Mouse (Mus musculus): ENCODE measurements around the gene Elf2. TPM values are rescaled to one million over a fixed set of nuclear protein-coding genes. Genes with fewer than 3 reads are reported as not detected.

Gene Elf2
- total RNA-seq, 2 experiments from 2014 or later = 48.5 to 51.8 TPM

GRCm38 (mm10) chr3:51270069-51270817 is 70.2 kb downstream of the Elf2 start:
- intact Hi-C loops (cut with DNase I) = no loop called here

GRCm38 (mm10) chr3:51268434-51268833 is 72.0 kb downstream of the Elf2 start:
- no peak overlapping the region for H3K27ac ChIP-seq
- DNase-seq (ENCODE audit: extremely low spot score in 1 of 2, low spot score in 2 of 2) = no peak
- no peak for TF ChIP-seq CTCF (IDR thresholded peaks at IDR 0.05)
- intact Hi-C loops (cut with DNase I) = no loop called here
- H3K4me3 ChIP-seq = no peak overlapping the region

More at GRCm38 (mm10) chr3:51270069-51270817, 70.2 kb downstream of the Elf2 start:
- Histone ChIP-seq H3K4me3 (no peak overlapping the region), H3K27ac (no peak overlapping the region)
- no peak for DNase-seq (ENCODE audit: extremely low spot score in 1 of 2, low spot score in 2 of 2)
- no peak for TF ChIP-seq CTCF (IDR thresholded peaks at IDR 0.05)

GRCm38 (mm10) chr3:51262942-51263341 is 77.5 kb downstream of the Elf2 start:
- TF ChIP-seq CTCF (IDR thresholded peaks at IDR 0.05) = no peak
- no peak for DNase-seq (ENCODE audit: extremely low spot score in 1 of 2, low spot score in 2 of 2)
- intact Hi-C loops (cut with DNase I) = no loop called here

DNA sequence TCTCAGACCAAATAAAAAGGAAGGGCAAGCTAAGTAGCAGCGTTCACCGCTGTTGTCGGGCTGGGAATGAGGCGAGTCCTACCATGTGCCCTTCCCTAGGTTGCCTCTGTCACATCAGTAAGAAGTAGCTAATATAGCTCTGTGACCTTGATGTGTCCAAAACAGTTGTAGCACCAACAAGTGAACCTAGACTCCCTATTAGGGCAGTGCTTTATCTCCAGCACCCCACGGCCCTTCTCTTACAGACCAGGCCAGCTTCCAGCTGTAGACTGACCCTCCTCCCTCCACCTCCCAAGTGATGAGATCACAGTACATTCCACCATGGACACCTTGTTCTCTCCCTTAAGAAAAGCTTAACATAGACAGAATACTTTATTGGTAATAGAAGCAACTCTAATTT is 82.4 kb downstream of the Elf2 start:
- intact Hi-C loops (cut with DNase I) = no loop called here
- Histone ChIP-seq H3K4me3 (no peak overlapping the region), H3K27ac (no peak overlapping the region)
- DNase-seq (ENCODE audit: extremely low spot score in 1 of 2, low spot score in 2 of 2) = no peak
- no peak for TF ChIP-seq CTCF (IDR thresholded peaks at IDR 0.05)

More at GRCm38 (mm10) chr3:51262942-51263341, 77.5 kb downstream of the Elf2 start:
- H3K27ac ChIP-seq = no peak overlapping the region
- no peak overlapping the region for H3K4me3 ChIP-seq

- intact Hi-C loops (cut with DNase I) = no loop called here
- DNase-seq (ENCODE audit: extremely low spot score in 1 of 2, low spot score in 2 of 2) = no peak
- Histone ChIP-seq H3K27ac (no peak overlapping the region), H3K4me3 (no peak overlapping the region)
- TF ChIP-seq CTCF (IDR thresholded peaks at IDR 0.05) = no peak
Measured at GRCm38 (mm10) chr3:51256450-51256849, 84.0 kb downstream of the Elf2 start.

DNA sequence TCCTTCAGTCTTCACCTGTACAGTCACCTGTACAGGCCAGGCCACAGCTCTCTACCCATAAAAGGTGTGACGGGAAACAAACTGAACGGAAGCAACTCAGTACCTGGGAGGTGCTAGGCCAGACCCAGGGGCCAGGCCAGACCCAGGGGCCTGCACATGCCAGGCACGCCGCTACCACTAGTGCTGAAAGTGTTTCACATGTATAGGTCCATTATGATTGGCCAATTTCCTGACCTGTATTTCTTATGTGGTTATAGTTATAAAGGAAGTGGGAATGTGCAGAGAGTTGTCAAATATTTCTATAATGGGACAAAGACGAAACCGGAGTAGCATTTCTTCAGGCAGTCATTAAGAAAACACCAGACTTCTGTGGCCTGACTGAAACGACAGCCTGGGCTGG is 85.7 kb downstream of the Elf2 start:
- no peak overlapping the region for H3K27ac ChIP-seq
- H3K4me3 ChIP-seq = no peak overlapping the region
- no peak for TF ChIP-seq CTCF (IDR thresholded peaks at IDR 0.05)
- no peak for DNase-seq (ENCODE audit: extremely low spot score in 1 of 2, low spot score in 2 of 2)
- intact Hi-C loops (cut with DNase I) = no loop called here

DNA sequence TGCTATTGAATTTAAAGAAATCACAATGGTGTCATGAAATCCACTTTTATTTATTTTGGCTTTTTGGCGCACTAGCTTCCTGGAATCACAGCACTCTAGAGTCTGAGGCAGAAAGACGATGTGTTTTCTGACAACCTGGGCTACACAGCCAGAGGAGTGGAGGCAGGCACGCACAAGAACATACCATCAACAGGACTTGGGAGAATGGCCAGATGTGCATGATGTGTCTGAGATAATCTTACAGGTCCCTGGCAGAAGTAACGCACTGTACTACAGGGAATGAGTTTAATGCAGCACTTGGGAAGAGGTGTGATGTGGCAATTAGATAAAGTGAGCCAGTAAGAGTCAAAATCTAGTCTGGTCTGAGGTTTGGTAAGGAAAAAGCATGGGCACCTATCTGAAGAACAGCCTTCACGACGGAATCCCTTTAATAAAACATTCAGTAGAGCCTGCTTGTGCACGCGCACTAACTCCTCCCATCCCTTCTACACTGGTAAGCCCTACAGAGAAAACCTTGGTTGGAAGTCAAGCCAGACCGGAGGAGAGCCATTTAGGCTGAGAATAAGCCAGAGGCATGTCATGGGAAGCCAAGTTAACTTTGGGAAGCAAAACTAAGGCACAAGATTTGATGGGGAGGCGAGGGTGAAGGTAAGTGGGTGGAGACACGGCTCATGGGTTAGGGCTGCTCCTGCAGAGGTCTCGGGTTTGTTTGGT is 87.6 kb downstream of the Elf2 start:
- no peak overlapping the region for H3K4me3 ChIP-seq
- H3K27ac ChIP-seq = no peak overlapping the region
- DNase-seq (ENCODE audit: extremely low spot score in 1 of 2, low spot score in 2 of 2) = peak in 1 of 2 experiments; percentile 0
- intact Hi-C loops (cut with DNase I) = no loop called here
- TF ChIP-seq CTCF (IDR thresholded peaks at IDR 0.05) = no peak

DNA sequence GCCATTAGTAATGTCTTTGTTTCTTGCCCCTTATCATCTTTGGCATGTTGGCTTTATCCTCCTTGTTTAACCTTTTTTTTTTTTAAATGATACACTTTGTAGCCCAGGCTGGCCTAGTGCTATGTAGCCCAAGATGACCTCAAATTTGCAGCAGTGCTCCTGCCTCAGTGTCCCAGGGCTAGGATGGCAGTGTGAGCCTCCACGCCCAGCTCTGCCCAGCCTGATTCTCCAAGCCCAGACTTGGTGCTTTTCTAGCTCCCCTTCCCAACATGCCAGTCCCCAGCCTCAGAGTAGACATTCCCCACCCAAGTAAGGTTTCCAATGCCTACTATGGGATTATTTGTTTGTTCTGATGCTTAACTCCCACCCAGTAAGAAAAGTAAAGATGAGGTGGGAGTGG is 88.2 kb downstream of the Elf2 start:
- Histone ChIP-seq H3K27ac (no peak overlapping the region), H3K4me3 (no peak overlapping the region)
- intact Hi-C loops (cut with DNase I) = no loop called here
- TF ChIP-seq CTCF (IDR thresholded peaks at IDR 0.05) = no peak
- no peak for DNase-seq (ENCODE audit: extremely low spot score in 1 of 2, low spot score in 2 of 2)

DNA sequence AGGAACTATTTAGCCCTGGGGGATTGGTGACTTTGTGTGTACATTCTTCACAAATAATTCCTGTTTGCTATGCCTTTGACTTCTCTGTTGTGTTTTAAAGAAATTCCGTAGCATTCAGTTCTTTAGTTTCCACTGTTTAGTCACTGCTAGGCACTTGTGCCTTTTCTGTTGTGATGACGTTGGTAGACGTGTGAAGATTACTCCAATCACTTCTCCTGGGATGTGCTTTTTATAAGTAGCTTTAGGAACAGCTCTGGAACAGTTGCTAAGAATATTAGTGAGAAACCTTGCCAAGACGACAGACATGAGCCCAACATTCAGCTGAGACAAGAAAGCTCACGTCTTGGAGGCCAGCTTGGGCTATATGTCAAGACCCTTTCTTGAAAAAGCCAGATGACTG is 89.4 kb downstream of the Elf2 start:
- DNase-seq (ENCODE audit: extremely low spot score in 1 of 2, low spot score in 2 of 2) = no peak
- Histone ChIP-seq H3K4me3 (no peak overlapping the region), H3K27ac (no peak overlapping the region)
- TF ChIP-seq CTCF (IDR thresholded peaks at IDR 0.05) = no peak
- intact Hi-C loops (cut with DNase I) = no loop called here

- no peak for TF ChIP-seq CTCF (IDR thresholded peaks at IDR 0.05)
Measured at GRCm38 (mm10) chr3:51249866-51250265, 90.6 kb downstream of the Elf2 start.

GRCm38 (mm10) chr3:51249460-51249859 is 91.0 kb downstream of the Elf2 start:
- intact Hi-C loops (cut with DNase I) = no loop called here
- DNase-seq (ENCODE audit: extremely low spot score in 1 of 2, low spot score in 2 of 2) = no peak
- no peak overlapping the region for H3K4me3 ChIP-seq
- no peak overlapping the region for H3K27ac ChIP-seq
- no peak for TF ChIP-seq CTCF (IDR thresholded peaks at IDR 0.05)

More at GRCm38 (mm10) chr3:51249866-51250265, 90.6 kb downstream of the Elf2 start:
- intact Hi-C loops (cut with DNase I) = no loop called here
- no peak for DNase-seq (ENCODE audit: extremely low spot score in 1 of 2, low spot score in 2 of 2)
- no peak overlapping the region for H3K27ac ChIP-seq
- no peak overlapping the region for H3K4me3 ChIP-seq

DNA sequence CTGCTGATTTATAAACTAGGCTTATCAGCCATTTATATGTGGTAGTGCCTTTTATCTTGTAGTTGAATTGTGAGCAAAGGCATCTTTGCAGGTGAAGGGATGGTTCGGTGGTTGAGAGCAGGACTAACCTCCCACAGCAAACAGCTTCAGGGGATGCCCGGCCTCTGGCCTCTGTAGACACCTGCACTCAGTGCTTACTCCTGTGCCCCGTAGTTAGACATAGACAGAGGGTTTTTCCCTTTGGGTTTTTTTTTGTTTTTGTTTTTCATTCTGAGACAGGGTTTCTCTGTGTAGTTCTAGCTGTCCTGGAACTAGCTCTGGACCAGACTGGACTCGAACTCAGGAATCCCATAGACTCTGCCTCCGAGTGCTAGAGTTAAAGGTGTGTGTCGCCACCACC is 91.9 kb downstream of the Elf2 start:
- no peak for DNase-seq (ENCODE audit: extremely low spot score in 1 of 2, low spot score in 2 of 2)
- intact Hi-C loops (cut with DNase I) = no loop called here
- TF ChIP-seq CTCF (IDR thresholded peaks at IDR 0.05) = no peak

More for the DNA sequence above, 91.9 kb downstream of the Elf2 start:
- Histone ChIP-seq H3K27ac (no peak overlapping the region), H3K4me3 (no peak overlapping the region)
